In the genomic region with DNA sequence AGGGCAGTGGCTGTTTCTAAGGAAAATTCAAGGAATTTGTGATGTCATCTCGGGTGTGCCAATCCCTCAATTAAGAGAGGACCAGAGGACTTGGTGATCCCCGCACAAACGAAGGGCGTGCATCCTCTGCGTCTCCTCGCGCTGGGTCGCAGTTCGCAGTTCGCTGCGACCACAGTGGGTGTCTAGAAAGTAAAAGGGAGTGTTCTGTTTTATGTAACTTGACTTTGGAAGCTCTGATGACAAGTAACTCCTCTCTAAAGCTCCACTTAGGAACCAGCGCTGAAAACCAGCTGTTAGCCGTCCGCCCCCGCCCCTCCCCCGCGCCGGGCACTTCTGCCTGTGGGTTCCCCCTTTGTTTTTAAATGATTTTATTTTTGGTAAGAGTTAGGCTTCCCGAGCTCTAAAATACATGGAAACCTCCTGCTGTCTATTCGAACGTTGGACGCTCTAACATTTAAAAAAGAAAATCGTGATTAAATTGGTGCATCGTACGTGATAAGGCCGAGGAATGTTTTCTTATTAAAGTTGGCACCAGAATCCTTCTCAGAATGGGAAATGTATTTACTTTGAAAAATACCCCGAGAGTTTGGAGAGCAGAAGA, we compare ENCODE assay signal across 8 mouse cellular contexts. TPM values are rescaled to one million over a fixed set of nuclear protein-coding genes. Genes with fewer than 3 reads are reported as not detected.
DNase-seq lines count a peak whose midpoint lies in the region; ATAC-seq lines count a peak whose summit lies in the region.

No protein-coding gene starts in this region.

- peak; percentile 47 for DNase-seq in CD4-positive, CD25-positive, alpha-beta regulatory T cell, adult 2 months (ENCODE audit: low read depth, low spot score)
- peak; percentile 30 to 34 for DNase-seq in gastrocnemius, postnatal 36 days
- peak; percentile 60 for DNase-seq in induced T-regulatory cell, adult 2 months (ENCODE audit: low read depth)
- peak; percentile 38 for DNase-seq in mesoderm, embryonic 11.5 days (ENCODE audit: low read depth, low spot score)
- peak; percentile 39 for DNase-seq in right cerebral cortex, postnatal 4 days

- H3K4me3 ChIP-seq in brown adipose tissue, adult 24 weeks (ENCODE audit: insufficient read depth, low read depth, low read length), result peak overlapping the region; percentile 61
- peak overlapping the region; percentile 35 for H3K4me3 ChIP-seq in limb, embryonic 12.5 days (replicated peaks)

- no peaks in the 10 kb centered on the region; the same call in 1 of the 2 replicates for H3K27me3 ChIP-seq in limb, embryonic 12.5 days

- intact Hi-C loops in gastrocnemius, postnatal 36 days (cut with DNase I), result no loop called here

- 0 out of 2 replicates have a peak, but pooled peaks cover 5% of the 10 kb centered on the region for H3K4me1 ChIP-seq in brown adipose tissue, adult 24 weeks (ENCODE audit: control insufficient read depth, insufficient read depth, insufficient read length, low read length)
- H3K4me1 ChIP-seq in limb, embryonic 12.5 days (replicated peaks), result peaks cover 14% of the 10 kb centered on the region

- H3K9me3 ChIP-seq in limb, embryonic 12.5 days, result no peaks in the 10 kb centered on the region

- WGBS in limb, embryonic 12.5 days, result 17% methylated on average over 27 of the region's 27 CpGs

- peak overlapping the region; percentile 58 for H3K9ac ChIP-seq in limb, embryonic 12.5 days (replicated peaks)

- no peaks in the 10 kb centered on the region for H3K36me3 ChIP-seq in limb, embryonic 12.5 days

- peak overlapping the region; percentile 97 for H3K27ac ChIP-seq in brown adipose tissue, adult 24 weeks (replicated peaks; ENCODE audit: low read depth, low read length)
- H3K27ac ChIP-seq in limb, embryonic 12.5 days, result peak overlapping the region; percentile 73

- peak overlapping the region; percentile 71 for H3K4me2 ChIP-seq in limb, embryonic 12.5 days

- ATAC-seq in CD4-positive, CD25-positive, alpha-beta regulatory T cell, adult 4 months, result no peak
- ATAC-seq in limb, embryonic 12.5 days (ENCODE audit: insufficient number of reproducible peaks, insufficient read depth, low FRiP score, low TSS enrichment, low read depth), result no peak

RNA-seq across cellular contexts. Expression of a gene that starts 59.9 kb away (rescaled TPM):
- polyA plus RNA-seq in CD4-positive, CD25-positive, alpha-beta regulatory T cell, adult 4 months (2017; shearing (Covaris generic)), result 10 to 100 TPM; 58.0 to 90.0 TPM
- polyA plus RNA-seq in brown adipose tissue, adult 24 weeks (2012; ENCODE audit: insufficient read depth, insufficient read length, missing spikeins), result 55.2 and 55.3 TPM in 2 replicates
- 10 to 100 TPM; 20.2 to 22.4 TPM for total RNA-seq in gastrocnemius, postnatal 36 days (2021)
- 146 and 154 TPM in 2 replicates for polyA plus RNA-seq in limb, embryonic 12.5 days (2016; fragmentation: Nextera tagmentation; extraction: Ambion mirVana)
